21 mouse cellular contexts compared by ENCODE assay signal in the genomic region with DNA sequence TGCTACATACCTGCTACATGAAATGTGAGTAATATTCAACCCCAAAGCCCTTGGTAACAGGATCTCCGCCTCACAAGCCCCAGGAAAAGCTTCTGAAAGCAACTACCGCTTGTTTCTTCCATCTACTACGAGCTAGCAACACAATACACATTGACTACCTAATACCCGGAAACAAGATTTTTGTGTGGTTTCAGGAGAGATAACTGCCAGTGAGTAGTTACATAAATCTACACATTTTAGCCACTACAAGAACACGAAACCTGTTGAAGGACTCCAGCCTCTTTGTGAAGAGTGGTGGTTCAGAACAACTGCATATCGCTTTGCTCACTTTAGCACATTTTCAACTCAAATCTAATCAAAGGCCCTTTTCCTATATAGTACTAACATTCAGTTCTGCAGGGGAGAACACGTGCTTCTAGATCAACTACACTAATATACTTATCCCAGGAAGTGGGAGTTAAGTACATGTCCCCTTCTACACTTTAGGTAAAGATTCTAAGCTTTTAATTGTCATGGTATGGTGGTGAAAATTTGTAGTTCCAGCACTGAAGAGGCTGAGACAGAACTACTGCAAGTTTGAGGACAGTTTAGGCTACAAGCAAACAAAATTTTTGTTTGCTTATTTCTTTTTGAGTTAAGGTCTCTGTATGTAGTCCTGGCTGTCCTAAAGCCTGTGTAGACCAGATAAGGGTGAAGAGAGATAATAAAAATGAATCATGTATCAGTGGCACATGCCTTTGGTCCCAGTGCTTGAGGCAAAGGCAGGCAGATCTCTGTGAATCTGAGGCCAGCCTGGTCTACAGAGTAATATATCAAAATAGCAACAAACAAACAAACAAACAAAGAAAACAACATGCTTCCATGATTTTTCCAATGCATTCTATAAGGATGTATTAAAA. TPM values are rescaled to one million over a fixed set of nuclear protein-coding genes. Genes with fewer than 3 reads are reported as not detected.
DNase-seq lines count a peak whose midpoint lies in the region; ATAC-seq and TF ChIP-seq lines count a peak whose summit lies in the region.
"Had no signal": no experiment of that assay in that cellular context is flagged by ENCODE, and none has a peak within 500 bp of the region (broad histone marks: within the 10 kb centered on the region; RNA-seq: fewer than 3 reads in every experiment).

No protein-coding gene starts in this region.

- TF ChIP-seq EP300 in heart, postnatal 0 days (IDR thresholded peaks at IDR 0.05; ENCODE audit: low read depth), result no peak

- peaks cover 25% of the 10 kb centered on the region for H3K4me1 ChIP-seq in heart, postnatal 0 days (ENCODE audit: control insufficient read depth, insufficient read depth)
- peaks cover 16% of the 10 kb centered on the region for H3K4me1 ChIP-seq in brown adipose tissue, adult 24 weeks (ENCODE audit: control insufficient read depth, insufficient read depth, insufficient read length, low read length)
- H3K4me1 ChIP-seq in liver, embryonic 16.5 days (ENCODE audit: control insufficient read depth, low read depth, low read length), result peaks cover 46% of the 10 kb centered on the region
- no peaks in the 10 kb centered on the region; the same call in 1 of the 2 replicates for H3K4me1 ChIP-seq in embryonic facial prominence, embryonic 10.5 days
- H3K4me1 ChIP-seq: limb, embryonic 10.5 days had no signal

- intact Hi-C loops in heart, postnatal 36 days (cut with DNase I), result no loop called here

- H3K27ac ChIP-seq in heart, postnatal 0 days (ENCODE audit: low read depth), result peak overlapping the region; percentile 30
- H3K27ac ChIP-seq in brown adipose tissue, adult 24 weeks (replicated peaks; ENCODE audit: low read depth, low read length), result peak overlapping the region; percentile 19
- H3K27ac ChIP-seq in liver, embryonic 16.5 days (ENCODE audit: low read length), result peak overlapping the region; percentile 6; the same call in 1 of the 2 replicates
- no peak overlapping the region for H3K27ac ChIP-seq in embryonic facial prominence, embryonic 10.5 days (replicated peaks)
- H3K27ac ChIP-seq: embryonic facial prominence, embryonic 13.5 days; limb, embryonic 10.5 days; neural tube, embryonic 13.5 days had no signal

- no peak overlapping the region for H3K4me3 ChIP-seq in heart, postnatal 0 days (ENCODE audit: low read depth, low read length)
- no peak overlapping the region for H3K4me3 ChIP-seq in brown adipose tissue, adult 24 weeks (ENCODE audit: insufficient read depth, low read depth, low read length)
- H3K4me3 ChIP-seq in liver, embryonic 16.5 days (ENCODE audit: low read depth, low read length), result no peak overlapping the region
- no peak overlapping the region for H3K4me3 ChIP-seq in embryonic facial prominence, embryonic 10.5 days
- H3K4me3 ChIP-seq: embryonic facial prominence, embryonic 13.5 days; limb, embryonic 10.5 days; neural tube, embryonic 13.5 days had no signal

- 63% methylated on average over 7 of the region's 7 CpGs for WGBS in heart, postnatal 0 days
- 18% methylated on average over 7 of the region's 7 CpGs for WGBS in liver, embryonic 16.5 days (ENCODE audit: insufficient replicate concordance)
- 89% methylated on average over 7 of the region's 7 CpGs for WGBS in embryonic facial prominence, embryonic 10.5 days

- H3K4me2 ChIP-seq in heart, postnatal 0 days (ENCODE audit: low read depth, low read length), result 0 out of 2 replicates have a peak overlapping the region, but pooled peaks have one; percentile 6
- peak overlapping the region; percentile 22 for H3K4me2 ChIP-seq in liver, embryonic 16.5 days (ENCODE audit: low read depth, low read length)
- H3K4me2 ChIP-seq: embryonic facial prominence, embryonic 13.5 days; lung, embryonic 14.5 days; neural tube, embryonic 13.5 days had no signal

- no peak for TF ChIP-seq CTCF in heart, postnatal 0 days (IDR thresholded peaks at IDR 0.05; ENCODE audit: low read depth)

- no peaks in the 10 kb centered on the region for H3K36me3 ChIP-seq in heart, postnatal 0 days (replicated peaks; ENCODE audit: control insufficient read depth, insufficient read depth, low read length)
- H3K36me3 ChIP-seq in liver, embryonic 16.5 days (ENCODE audit: control insufficient read depth, insufficient read depth), result no peaks in the 10 kb centered on the region
- H3K36me3 ChIP-seq in embryonic facial prominence, embryonic 10.5 days (replicated peaks), result peaks cover 3% of the 10 kb centered on the region
- H3K36me3 ChIP-seq: embryonic facial prominence, embryonic 13.5 days; neural tube, embryonic 13.5 days had no signal

- H3K9me3 ChIP-seq in heart, postnatal 0 days (replicated peaks; ENCODE audit: control insufficient read depth, low read length), result no peaks in the 10 kb centered on the region
- H3K9me3 ChIP-seq in liver, embryonic 16.5 days (replicated peaks; ENCODE audit: control insufficient read depth, low read length), result no peaks in the 10 kb centered on the region
- no peaks in the 10 kb centered on the region for H3K9me3 ChIP-seq in embryonic facial prominence, embryonic 10.5 days
- H3K9me3 ChIP-seq: embryonic facial prominence, embryonic 13.5 days; limb, embryonic 10.5 days; neural tube, embryonic 13.5 days had no signal

- H3K9ac ChIP-seq in heart, postnatal 0 days (replicated peaks; ENCODE audit: low read depth, low read length), result no peak overlapping the region
- peak overlapping the region; percentile 17; the same call in 1 of the 2 replicates for H3K9ac ChIP-seq in liver, embryonic 16.5 days (ENCODE audit: low read depth, low read length)
- H3K9ac ChIP-seq: embryonic facial prominence, embryonic 13.5 days; lung, embryonic 14.5 days; neural tube, embryonic 13.5 days had no signal

- ATAC-seq in heart, postnatal 0 days (ENCODE audit: insufficient read depth, low read depth), result no peak
- ATAC-seq in liver, embryonic 16.5 days (ENCODE audit: low read depth), result peak; percentile 60

- no peak for DNase-seq in heart, postnatal 0 days (ENCODE audit: low spot score)
- DNase-seq in heart, postnatal 36 days, result no peak
- peak; percentile 24 for DNase-seq in CD4-positive helper T cell, adult 2 months (ENCODE audit: low read depth, low spot score)
- no peak for DNase-seq in ovary, adult 18-20 months (ENCODE audit: low spot score)
- DNase-seq in adipocyte (ENCODE audit: low spot score), result no peak
- no peak for DNase-seq in embryonic facial prominence, embryonic 10.5 days (ENCODE audit: low spot score)
- DNase-seq: adrenal gland, postnatal 25 days; cerebellum, adult 11 months; cerebellum, postnatal 36 days; heart, adult 11 months; heart, postnatal 4 days; kidney, adult 8-10 months; layer of hippocampus, postnatal 36 days; lung, embryonic 14.5 days; right cerebral cortex, postnatal 4 days; thymus, postnatal 36 days had no signal

- H3K27me3 ChIP-seq in heart, postnatal 0 days (ENCODE audit: control insufficient read depth, insufficient read depth, low read length), result no peaks in the 10 kb centered on the region
- H3K27me3 ChIP-seq in liver, embryonic 16.5 days (ENCODE audit: control insufficient read depth, insufficient read depth, low read depth, low read length), result no peaks in the 10 kb centered on the region
- no peaks in the 10 kb centered on the region for H3K27me3 ChIP-seq in embryonic facial prominence, embryonic 10.5 days (replicated peaks; ENCODE audit: low read depth, poor library complexity, severe bottlenecking)
- H3K27me3 ChIP-seq: embryonic facial prominence, embryonic 13.5 days; neural tube, embryonic 13.5 days had no signal

RNA-seq across cellular contexts. Expression of a gene that starts 9.3 kb away (rescaled TPM):
- total RNA-seq in heart, postnatal 0 days (2014; rRNA removed; ENCODE audit: low replicate concordance), result 23.7 and 23.8 TPM in 2 replicates
- 10.3 and 11.6 TPM in 2 replicates for polyA plus RNA-seq in heart, postnatal 0 days (2015; fragmentation: Nextera tagmentation; extraction: Ambion mirVana)
- 10 to 100 TPM; 31.3 to 33.2 TPM for total RNA-seq in heart, postnatal 36 days (2021)
- polyA plus RNA-seq in brown adipose tissue, adult 24 weeks (2012; ENCODE audit: insufficient read depth, insufficient read length, missing spikeins), result 17.4 and 29.5 TPM in 2 replicates
- polyA plus RNA-seq in liver, embryonic 16.5 days (2015; fragmentation: Nextera tagmentation; extraction: Ambion mirVana), result 9.0 and 9.7 TPM in 2 replicates
- polyA plus RNA-seq in embryonic facial prominence, embryonic 10.5 days (2016; fragmentation: Nextera tagmentation; extraction: Ambion mirVana), result 22.6 and 25.6 TPM in 2 replicates
